Mouse (Mus musculus) kidney, embryonic 14.5 days (tissue): ENCODE data around the gene Polk. TPM values are rescaled to one million over a fixed set of nuclear protein-coding genes. Genes with fewer than 3 reads are reported as not detected.

Experiments used
- ATAC-seq: fragments of 200-750 bp; cut with Nextera tagmentation; 2 replicates; pipeline ENCODE4 v1.8.0; 2017; ENCODE audit warnings: moderate number of reproducible peaks, mild to moderate bottlenecking, moderate TSS enrichment, moderate library complexity; ENCODE audit not compliant: low FRiP score, low TSS enrichment
- H3K27ac ChIP-seq: fragments of 300-500 bp; sonication (generic); 2 replicates; pipeline ENCODE4 v1.5.1; 2014; ENCODE audit warnings: low read depth, mild to moderate bottlenecking, low read length, moderate library complexity, mixed read lengths
- H3K27me3 ChIP-seq: fragments of 300-500 bp; sonication (generic); 2 replicates; pipeline ENCODE4 v1.6.1; 2014; ENCODE audit warnings: mild to moderate bottlenecking, low read length; ENCODE audit not compliant: control insufficient read depth, insufficient read depth
- H3K36me3 ChIP-seq: fragments of 300-500 bp; sonication (generic); 2 replicates; pipeline ENCODE4 v1.6.1; 2014; ENCODE audit warnings: low read length, mixed read lengths; ENCODE audit not compliant: control insufficient read depth, insufficient read depth
- H3K4me1 ChIP-seq: fragments of 300-500 bp; sonication (generic); 2 replicates; pipeline ENCODE4 v1.6.1; 2014; ENCODE audit warnings: low read length, mixed read lengths; ENCODE audit not compliant: control insufficient read depth, insufficient read depth
- H3K4me2 ChIP-seq: fragments of 300-500 bp; sonication (generic); replicated peaks from 2 replicates; pipeline ENCODE4 v1.6.1; 2014; ENCODE audit warnings: low read depth, mild to moderate bottlenecking, low read length
- H3K4me3 ChIP-seq: fragments of 300-500 bp; sonication (generic); 2 replicates; pipeline ENCODE4 v1.5.1; 2014; ENCODE audit warnings: mild to moderate bottlenecking, low read length
- H3K9ac ChIP-seq: fragments of 300-500 bp; sonication (generic); 2 replicates; pipeline ENCODE4 v1.6.1; 2014; ENCODE audit warnings: low read depth, mild to moderate bottlenecking, low read length, moderate library complexity
- H3K9me3 ChIP-seq: fragments of 300-500 bp; sonication (generic); 2 replicates; pipeline ENCODE4 v1.6.1; 2016; ENCODE audit warnings: low read length; ENCODE audit not compliant: control insufficient read depth
- WGBS: fragments of 180-500 bp; shearing (Covaris S2); extraction: QIAGEN DNeasy Blood & Tissue Kit; methylation state at CpG from one replicate; pipeline ENCODE4 v1.1.7; 2014; 5-methylcytosine and 5-hydroxymethylcytosine counted together
- polyA plus RNA-seq: library from polyadenylated mRNA; unstranded; fragments of >200 nt; fragmentation: Nextera tagmentation; extraction: Ambion mirVana; gene quantifications from 2 replicates; pipeline ENCODE4 v1.2.1, GENCODE M21; 2014

The Polk gene
- polyA plus RNA-seq, 1 experiment from 2014 or later: 10.8 TPM

DNA sequence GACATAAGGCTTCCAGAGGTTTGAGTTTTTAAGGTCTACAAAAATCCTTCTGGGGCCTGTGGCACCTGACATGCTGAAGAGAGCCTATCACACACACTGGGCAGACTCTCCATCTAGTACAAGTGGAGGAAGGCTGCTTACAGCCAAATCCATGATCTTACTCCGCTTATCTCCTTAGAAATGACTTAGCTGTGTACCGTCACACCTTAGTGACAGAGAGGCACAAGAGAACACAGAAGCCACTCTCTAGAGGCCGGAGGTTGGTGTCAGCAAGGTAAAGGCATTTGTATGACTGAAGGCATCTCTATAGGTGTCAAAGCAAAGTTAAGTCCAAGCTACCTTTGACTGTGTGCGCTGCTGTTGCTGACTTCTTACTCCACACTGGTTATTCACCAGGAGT, 101.9 kb downstream of the Polk start:
- Histone ChIP-seq H3K9me3 (no peaks in the 10 kb centered on the region), H3K4me2 (no peak overlapping the region), H3K36me3 (no peaks in the 10 kb centered on the region), H3K9ac (no peak overlapping the region), H3K4me3 (no peak overlapping the region), H3K27me3 (no peaks in the 10 kb centered on the region), H3K27ac (no peak overlapping the region), H3K4me1 (peaks cover 5% of the 10 kb centered on the region; the same call in 1 of the 2 replicates)
- ATAC-seq: no peak
- 93% methylated on average over 4 of the region's 4 CpGs for WGBS

DNA sequence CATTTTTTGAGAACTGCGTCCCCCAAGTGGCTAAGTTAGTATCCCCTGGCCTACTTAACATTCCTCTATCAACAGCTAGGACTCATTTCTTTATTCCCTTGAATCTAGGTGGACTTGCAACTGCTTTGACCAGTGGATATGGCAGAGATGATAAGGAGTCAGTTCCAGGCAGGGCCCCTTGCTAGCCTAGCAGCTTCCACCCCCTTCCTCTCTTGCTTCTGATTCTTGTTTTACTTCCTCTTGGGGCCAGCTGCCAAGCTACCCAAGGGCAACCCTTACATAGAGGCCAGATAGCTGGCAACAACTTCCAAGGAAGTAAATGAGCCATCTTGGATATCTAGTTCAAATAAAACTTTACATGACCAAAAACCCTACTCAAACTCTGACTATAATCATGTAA, 105.5 kb downstream of the Polk start:
- Histone ChIP-seq H3K4me1 (peaks cover 31% of the 10 kb centered on the region), H3K9me3 (no peaks in the 10 kb centered on the region), H3K27me3 (no peaks in the 10 kb centered on the region), H3K27ac (no peak overlapping the region), H3K4me3 (no peak overlapping the region), H3K36me3 (no peaks in the 10 kb centered on the region), H3K4me2 (no peak overlapping the region), H3K9ac (no peak overlapping the region)
- WGBS: 85% methylated on average over 1 of the region's 1 CpGs
- ATAC-seq: no peak

GRCm38 (mm10) chr13:96435793-96436192, 106.6 kb downstream of the Polk start:
- peak; percentile 40; the same call in 1 of the 2 replicates for ATAC-seq
- no peaks in the 10 kb centered on the region for H3K36me3 ChIP-seq
- 21% methylated on average over 11 of the region's 13 CpGs for WGBS
- H3K4me2 ChIP-seq: peak overlapping the region; percentile 22
- no peaks in the 10 kb centered on the region for H3K9me3 ChIP-seq
- peaks cover 31% of the 10 kb centered on the region for H3K4me1 ChIP-seq
- H3K4me3 ChIP-seq: no peak overlapping the region
- no peaks in the 10 kb centered on the region for H3K27me3 ChIP-seq
- no peak overlapping the region for H3K27ac ChIP-seq
- no peak overlapping the region for H3K9ac ChIP-seq

- Histone ChIP-seq H3K9ac (no peak overlapping the region), H3K27me3 (no peaks in the 10 kb centered on the region), H3K4me3 (no peak overlapping the region), H3K27ac (peak overlapping the region; percentile 27; the same call in 1 of the 2 replicates), H3K36me3 (no peaks in the 10 kb centered on the region), H3K4me2 (no peak overlapping the region), H3K9me3 (no peaks in the 10 kb centered on the region), H3K4me1 (peaks cover 31% of the 10 kb centered on the region)
- ATAC-seq: peak; percentile 48
- 38% methylated on average over 5 of the region's 5 CpGs for WGBS
Measured at GRCm38 (mm10) chr13:96434899-96435331, 107.5 kb downstream of the Polk start.

DNA sequence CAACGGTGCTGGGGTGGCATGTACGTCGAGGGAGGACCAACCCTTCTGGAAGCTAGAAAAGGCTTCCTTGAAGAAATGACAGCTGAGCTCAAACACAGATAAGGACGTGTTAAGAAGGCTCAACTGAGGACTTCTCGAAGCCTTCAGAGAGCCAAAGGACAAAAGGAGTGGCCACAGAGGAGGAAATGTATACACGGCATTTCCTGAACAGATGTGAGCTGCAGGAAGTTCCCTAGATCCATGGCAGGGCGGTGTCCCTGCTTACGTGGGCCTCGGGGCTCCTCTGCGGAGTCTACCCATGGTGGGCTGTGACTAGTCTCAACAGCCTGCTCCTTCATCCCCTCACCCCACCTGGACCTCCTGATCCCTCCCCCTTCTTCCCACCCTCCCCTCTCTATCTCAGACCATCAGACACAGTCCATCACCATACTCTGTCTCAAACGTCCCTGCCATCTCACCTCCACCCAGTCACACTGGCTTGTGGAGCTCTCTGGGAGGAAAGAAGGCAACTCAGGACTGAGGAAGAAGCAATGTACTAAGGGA, 108.7 kb downstream of the Polk start:
- Histone ChIP-seq H3K9ac (no peak overlapping the region), H3K4me3 (no peak overlapping the region), H3K27me3 (no peaks in the 10 kb centered on the region), H3K4me1 (peaks cover 31% of the 10 kb centered on the region), H3K9me3 (no peaks in the 10 kb centered on the region), H3K4me2 (no peak overlapping the region), H3K36me3 (no peaks in the 10 kb centered on the region), H3K27ac (no peak overlapping the region)
- ATAC-seq: no peak
- WGBS: 63% methylated on average over 11 of the region's 11 CpGs

- H3K9ac ChIP-seq: no peak overlapping the region
- no peak overlapping the region for H3K4me2 ChIP-seq
- no peak overlapping the region for H3K4me3 ChIP-seq
- no peak for ATAC-seq
- no peaks in the 10 kb centered on the region for H3K36me3 ChIP-seq
- no peaks in the 10 kb centered on the region for H3K27me3 ChIP-seq
- 78% methylated on average over 6 of the region's 6 CpGs for WGBS
- peaks cover 31% of the 10 kb centered on the region for H3K4me1 ChIP-seq
- H3K9me3 ChIP-seq: no peaks in the 10 kb centered on the region
- no peak overlapping the region for H3K27ac ChIP-seq
Measured at GRCm38 (mm10) chr13:96433041-96433440, 109.3 kb downstream of the Polk start.

DNA sequence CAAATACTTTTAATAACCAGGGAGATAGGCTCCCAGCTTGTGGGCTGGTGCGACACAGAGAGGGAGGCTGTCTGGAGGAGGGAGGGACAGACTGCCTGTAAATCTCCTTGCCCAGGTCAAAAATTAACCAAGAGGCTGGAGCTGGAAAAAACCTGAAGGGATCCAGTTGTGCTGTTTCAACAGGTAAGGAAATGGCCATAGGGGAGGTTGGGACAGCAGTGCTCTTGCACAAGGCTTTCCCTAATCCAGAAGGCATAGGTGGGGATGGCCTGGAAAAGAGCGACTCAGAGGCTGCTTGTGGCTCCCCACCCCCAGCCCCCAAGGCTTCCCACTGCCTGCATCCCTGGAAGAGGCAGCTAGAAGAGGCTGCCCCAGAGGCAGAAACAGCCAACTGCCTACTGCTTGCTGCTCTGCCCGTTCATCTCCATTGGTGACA, 110.0 kb downstream of the Polk start:
- H3K4me3 ChIP-seq: no peak overlapping the region
- H3K9ac ChIP-seq: no peak overlapping the region
- H3K36me3 ChIP-seq: no peaks in the 10 kb centered on the region
- no peaks in the 10 kb centered on the region for H3K9me3 ChIP-seq
- 42% methylated on average over 3 of the region's 3 CpGs for WGBS
- ATAC-seq: peak; percentile 15; the same call in 1 of the 2 replicates
- H3K4me2 ChIP-seq: no peak overlapping the region
- no peaks in the 10 kb centered on the region for H3K27me3 ChIP-seq
- peaks cover 31% of the 10 kb centered on the region for H3K4me1 ChIP-seq
- peak overlapping the region; percentile 75 for H3K27ac ChIP-seq

DNA sequence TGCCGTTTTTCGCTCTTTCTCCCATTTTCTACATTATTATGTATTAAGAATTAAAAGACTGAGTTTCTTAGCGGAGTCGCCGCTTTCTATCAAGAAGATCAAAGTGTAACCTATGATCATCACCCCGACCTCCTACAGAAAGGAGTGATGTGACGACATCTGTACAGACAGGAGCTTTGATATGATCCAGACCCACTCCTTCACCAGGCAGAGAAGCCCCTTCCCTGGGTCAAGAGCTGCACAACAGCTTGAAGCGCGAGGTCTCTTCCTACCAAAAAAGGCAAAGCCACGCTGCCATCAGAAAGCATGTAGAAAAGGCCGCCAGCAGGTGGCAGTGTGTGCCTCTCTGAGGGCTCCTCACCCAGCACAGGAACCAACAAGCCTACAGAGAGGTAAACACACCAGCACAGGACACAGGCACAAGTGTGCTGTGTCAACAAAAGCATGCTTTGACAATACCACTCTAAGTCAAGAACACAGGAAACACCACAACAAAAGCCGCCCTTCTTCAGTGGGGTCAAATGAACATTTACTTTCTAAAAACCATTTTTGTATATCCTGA, 110.7 kb downstream of the Polk start:
- H3K4me1 ChIP-seq: peaks cover 31% of the 10 kb centered on the region
- H3K9ac ChIP-seq: no peak overlapping the region
- H3K36me3 ChIP-seq: no peaks in the 10 kb centered on the region
- H3K27me3 ChIP-seq: no peaks in the 10 kb centered on the region
- peak; percentile 75 for ATAC-seq
- WGBS: 41% methylated on average over 12 of the region's 12 CpGs
- no peaks in the 10 kb centered on the region for H3K9me3 ChIP-seq
- H3K4me3 ChIP-seq: no peak overlapping the region
- no peak overlapping the region for H3K4me2 ChIP-seq
- H3K27ac ChIP-seq: no peak overlapping the region
